Mouse (Mus musculus) limb, embryonic 12.5 days (tissue): ENCODE results near the gene Tgif1. TPM values are rescaled to one million over a fixed set of nuclear protein-coding genes. Genes with fewer than 3 reads are reported as not detected.
"Not testable (repeated sequence)": the region's sequence is repeated elsewhere in the genome, so short reads cannot be mapped to it uniquely, and the experiment has no call there.

Source experiments
- ATAC-seq: fragments of 200-750 bp; cut with Nextera tagmentation; 2 replicates; pipeline ENCODE4 v1.8.0; 2017; ENCODE audit warnings: low read depth, moderate TSS enrichment; ENCODE audit not compliant: insufficient number of reproducible peaks, insufficient read depth, low FRiP score, low TSS enrichment
- H3K27ac ChIP-seq: fragments of 300-500 bp; sonication (generic); 2 replicates; pipeline ENCODE4 v1.5.1; 2016; ENCODE audit warnings: mild to moderate bottlenecking, moderate library complexity
- H3K27me3 ChIP-seq: fragments of 300-500 bp; sonication (generic); 2 replicates; pipeline ENCODE4 v1.6.1; 2016; ENCODE audit warnings: mild to moderate bottlenecking, moderate library complexity
- H3K36me3 ChIP-seq: fragments of 300-500 bp; sonication (generic); 2 replicates; pipeline ENCODE4 v1.6.1; 2016; ENCODE audit warnings: mild to moderate bottlenecking, moderate library complexity
- H3K4me1 ChIP-seq: fragments of 300-500 bp; sonication (generic); replicated peaks from 2 replicates; pipeline ENCODE4 v1.6.1; 2016
- H3K4me2 ChIP-seq: fragments of 300-500 bp; sonication (generic); 2 replicates; pipeline ENCODE4 v1.6.1; 2016; ENCODE audit warnings: mild to moderate bottlenecking, moderate library complexity
- H3K4me3 ChIP-seq: fragments of 300-500 bp; sonication (generic); replicated peaks from 2 replicates; pipeline ENCODE4 v1.5.1; 2016; ENCODE audit warnings: mild to moderate bottlenecking
- H3K9ac ChIP-seq: fragments of 300-500 bp; sonication (generic); replicated peaks from 2 replicates; pipeline ENCODE4 v1.6.1; 2016; ENCODE audit warnings: mild to moderate bottlenecking, moderate library complexity
- H3K9me3 ChIP-seq: fragments of 300-500 bp; sonication (generic); 2 replicates; pipeline ENCODE4 v1.6.1; 2016; ENCODE audit warnings: mild to moderate bottlenecking, moderate library complexity
- WGBS: fragments of 180-500 bp; shearing (Covaris S2); methylation state at CpG from one replicate; pipeline ENCODE4 v1.1.7; 2016; 5-methylcytosine and 5-hydroxymethylcytosine counted together
- polyA plus RNA-seq: library from polyadenylated mRNA; unstranded; fragments of >200 nt; fragmentation: Nextera tagmentation; extraction: Ambion mirVana; gene quantifications from 2 replicates; pipeline ENCODE4 v1.2.1, GENCODE M21; 2016

The Tgif1 gene
- polyA plus RNA-seq, 1 experiment from 2014 or later, result 130 TPM

GRCm38 (mm10) chr17:70827463-70828179, 25.7 kb downstream of the Tgif1 start:
- not testable (repeated sequence) for H3K27ac ChIP-seq, H3K9ac ChIP-seq, H3K27me3 ChIP-seq, ATAC-seq, H3K4me1 ChIP-seq, H3K9me3 ChIP-seq, H3K4me2 ChIP-seq, H3K4me3 ChIP-seq, H3K36me3 ChIP-seq
- WGBS, result 85% methylated on average over 11 of the region's 11 CpGs

- Histone ChIP-seq H3K9me3 (no peaks in the 10 kb centered on the region), H3K4me1 (no peaks in the 10 kb centered on the region), H3K9ac (no peak overlapping the region), H3K36me3 (no peaks in the 10 kb centered on the region), H3K4me3 (no peak overlapping the region), H3K27me3 (no peaks in the 10 kb centered on the region), H3K4me2 (no peak overlapping the region), H3K27ac (no peak overlapping the region)
- no peak for ATAC-seq
- WGBS, result 83% methylated on average over 12 of the region's 12 CpGs
Observed at GRCm38 (mm10) chr17:70826227-70826626, 27.1 kb downstream of the Tgif1 start.

GRCm38 (mm10) chr17:70823083-70823482, 30.3 kb downstream of the Tgif1 start:
- no peak overlapping the region for H3K4me2 ChIP-seq
- no peaks in the 10 kb centered on the region; the same call in 1 of the 2 replicates for H3K4me1 ChIP-seq
- no peak for ATAC-seq
- no peaks in the 10 kb centered on the region for H3K36me3 ChIP-seq
- no peak overlapping the region for H3K9ac ChIP-seq
- peaks cover 18% of the 10 kb centered on the region for H3K27me3 ChIP-seq
- no peak overlapping the region for H3K4me3 ChIP-seq
- 86% methylated on average over 8 of the region's 8 CpGs for WGBS
- no peaks in the 10 kb centered on the region for H3K9me3 ChIP-seq
- H3K27ac ChIP-seq, result no peak overlapping the region

- no peaks in the 10 kb centered on the region; the same call in 1 of the 2 replicates for H3K4me1 ChIP-seq
- H3K27me3 ChIP-seq, result peaks cover 40% of the 10 kb centered on the region
- no peak overlapping the region for H3K27ac ChIP-seq
- H3K4me2 ChIP-seq, result peak overlapping the region; percentile 91
- 2% methylated on average over 50 of the region's 51 CpGs for WGBS
- H3K9me3 ChIP-seq, result no peaks in the 10 kb centered on the region
- H3K36me3 ChIP-seq, result no peaks in the 10 kb centered on the region
- H3K4me3 ChIP-seq, result peak overlapping the region; percentile 54
- H3K9ac ChIP-seq, result peak overlapping the region; percentile 69
- no peak for ATAC-seq
Observed at GRCm38 (mm10) chr17:70817862-70818451, 35.4 kb downstream of the Tgif1 start.

GRCm38 (mm10) chr17:70815001-70815400, 38.3 kb downstream of the Tgif1 start:
- no peaks in the 10 kb centered on the region for H3K36me3 ChIP-seq
- WGBS, result 77% methylated on average over 8 of the region's 8 CpGs
- no peaks in the 10 kb centered on the region for H3K9me3 ChIP-seq
- peaks cover 35% of the 10 kb centered on the region for H3K27me3 ChIP-seq
- no peak overlapping the region for H3K9ac ChIP-seq
- H3K4me1 ChIP-seq, result no peaks in the 10 kb centered on the region; the same call in 1 of the 2 replicates
- ATAC-seq, result no peak
- no peak overlapping the region for H3K27ac ChIP-seq
- no peak overlapping the region for H3K4me2 ChIP-seq
- H3K4me3 ChIP-seq, result no peak overlapping the region

- peaks cover under 1% of the 10 kb centered on the region; the same call in 1 of the 2 replicates for H3K27me3 ChIP-seq
- H3K4me1 ChIP-seq, result peaks cover 7% of the 10 kb centered on the region; the same call in 1 of the 2 replicates
- no peak for ATAC-seq
- H3K9ac ChIP-seq, result no peak overlapping the region
- H3K36me3 ChIP-seq, result no peaks in the 10 kb centered on the region
- WGBS, result 44% methylated on average over 5 of the region's 5 CpGs
- H3K4me3 ChIP-seq, result no peak overlapping the region
- no peak overlapping the region for H3K27ac ChIP-seq
- no peaks in the 10 kb centered on the region for H3K9me3 ChIP-seq
- H3K4me2 ChIP-seq, result no peak overlapping the region
Observed at GRCm38 (mm10) chr17:70810795-70811194, 42.6 kb downstream of the Tgif1 start.

GRCm38 (mm10) chr17:70809776-70810175, 43.6 kb downstream of the Tgif1 start:
- Histone ChIP-seq H3K4me2 (no peak overlapping the region), H3K4me3 (no peak overlapping the region), H3K4me1 (peaks cover 7% of the 10 kb centered on the region; the same call in 1 of the 2 replicates), H3K9ac (no peak overlapping the region), H3K27me3 (no peaks in the 10 kb centered on the region), H3K36me3 (no peaks in the 10 kb centered on the region), H3K27ac (no peak overlapping the region), H3K9me3 (no peaks in the 10 kb centered on the region)
- ATAC-seq, result no peak
- WGBS, result 52% methylated on average over 3 of the region's 3 CpGs

GRCm38 (mm10) chr17:70808837-70809236, 44.5 kb downstream of the Tgif1 start:
- no peaks in the 10 kb centered on the region for H3K9me3 ChIP-seq
- no peak overlapping the region for H3K9ac ChIP-seq
- 50% methylated on average over 14 of the region's 14 CpGs for WGBS
- peaks cover 7% of the 10 kb centered on the region; the same call in 1 of the 2 replicates for H3K4me1 ChIP-seq
- H3K4me2 ChIP-seq, result 0 out of 2 replicates have a peak overlapping the region, but pooled peaks have one; percentile 19
- no peak overlapping the region for H3K27ac ChIP-seq
- H3K36me3 ChIP-seq, result no peaks in the 10 kb centered on the region
- no peak for ATAC-seq
- no peak overlapping the region for H3K4me3 ChIP-seq
- H3K27me3 ChIP-seq, result no peaks in the 10 kb centered on the region

GRCm38 (mm10) chr17:70807885-70808284, 45.5 kb downstream of the Tgif1 start:
- ATAC-seq, result no peak
- H3K36me3 ChIP-seq, result no peaks in the 10 kb centered on the region
- WGBS, result 86% methylated on average over 1 of the region's 1 CpGs

GRCm38 (mm10) chr17:70806600-70806999, 46.7 kb downstream of the Tgif1 start:
- H3K9ac ChIP-seq, result no peak overlapping the region
- H3K4me1 ChIP-seq, result peaks cover 7% of the 10 kb centered on the region; the same call in 1 of the 2 replicates
- H3K4me2 ChIP-seq, result no peak overlapping the region
- no peaks in the 10 kb centered on the region for H3K36me3 ChIP-seq
- no peak overlapping the region for H3K4me3 ChIP-seq
- ATAC-seq, result no peak
- no peak overlapping the region for H3K27ac ChIP-seq
- no peaks in the 10 kb centered on the region for H3K9me3 ChIP-seq
- no peaks in the 10 kb centered on the region for H3K27me3 ChIP-seq
- 83% methylated on average over 2 of the region's 2 CpGs for WGBS

More at GRCm38 (mm10) chr17:70807885-70808284, 45.5 kb downstream of the Tgif1 start:
- no peak overlapping the region for H3K4me2 ChIP-seq
- peaks cover 7% of the 10 kb centered on the region; the same call in 1 of the 2 replicates for H3K4me1 ChIP-seq
- H3K27me3 ChIP-seq, result no peaks in the 10 kb centered on the region
- no peak overlapping the region for H3K4me3 ChIP-seq
- H3K27ac ChIP-seq, result no peak overlapping the region
- no peak overlapping the region for H3K9ac ChIP-seq
- H3K9me3 ChIP-seq, result no peaks in the 10 kb centered on the region

- WGBS, result 93% methylated on average over 9 of the region's 9 CpGs
- Histone ChIP-seq H3K4me3 (no peak overlapping the region), H3K4me1 (peaks cover 7% of the 10 kb centered on the region; the same call in 1 of the 2 replicates), H3K27me3 (no peaks in the 10 kb centered on the region), H3K4me2 (no peak overlapping the region), H3K36me3 (no peaks in the 10 kb centered on the region), H3K27ac (no peak overlapping the region), H3K9ac (no peak overlapping the region), H3K9me3 (no peaks in the 10 kb centered on the region)
- ATAC-seq, result no peak
Observed at GRCm38 (mm10) chr17:70805866-70806265, 47.5 kb downstream of the Tgif1 start.
